Mouse (Mus musculus) adrenal gland, postnatal 14 days (tissue): Measurements from ENCODE around the gene Duox1. TPM values are rescaled to one million over a fixed set of nuclear protein-coding genes. Genes with fewer than 3 reads are reported as not detected.
"Not testable (repeated sequence)": the region's sequence is repeated elsewhere in the genome, so short reads cannot be mapped to it uniquely, and the experiment has no call there.

Source experiments
- DNase-seq: peaks from one replicate; pipeline ENCODE4 v3.0.0; 2021; ENCODE audit warnings: mixed read lengths
- total RNA-seq: library from RNA; stranded (reverse); gene quantifications from 2 replicates; pipeline ENCODE4 v1.2.3, GENCODE M21; 2021

The Duox1 gene
- total RNA-seq, 1 experiment from 2014 or later: not detected

DNA sequence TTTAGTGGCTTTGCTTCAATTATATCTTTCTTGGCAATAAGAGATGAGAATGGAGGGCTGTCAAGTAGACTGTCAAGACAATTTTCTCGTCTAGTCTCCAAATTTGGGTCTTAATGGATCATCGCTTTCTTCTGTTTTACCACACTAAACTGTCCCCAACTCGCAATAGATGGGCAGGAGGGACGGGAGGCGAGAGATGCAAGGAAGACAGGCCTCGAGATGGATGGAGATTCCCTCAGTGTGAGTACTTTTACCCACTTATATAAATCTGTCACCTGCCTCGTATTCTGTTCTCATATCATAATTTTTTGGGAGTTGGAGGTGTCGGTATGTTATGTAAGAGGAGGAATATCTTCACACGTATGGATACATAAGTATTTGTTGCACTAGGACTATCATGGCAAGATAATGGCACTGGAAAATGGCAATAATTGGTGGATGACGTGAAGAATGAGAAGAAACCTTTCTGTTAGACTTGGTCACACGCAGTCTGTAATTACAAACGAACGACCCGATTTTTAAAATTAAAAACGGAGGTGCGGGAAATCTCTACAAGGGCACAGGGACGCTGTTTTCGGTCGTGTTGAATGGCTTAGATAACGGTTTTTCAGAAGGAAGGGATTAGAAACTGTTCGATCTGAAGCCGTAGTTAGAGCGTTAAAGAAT is 59.3 kb downstream of the Duox1 start:
- DNase-seq: no peak

DNA sequence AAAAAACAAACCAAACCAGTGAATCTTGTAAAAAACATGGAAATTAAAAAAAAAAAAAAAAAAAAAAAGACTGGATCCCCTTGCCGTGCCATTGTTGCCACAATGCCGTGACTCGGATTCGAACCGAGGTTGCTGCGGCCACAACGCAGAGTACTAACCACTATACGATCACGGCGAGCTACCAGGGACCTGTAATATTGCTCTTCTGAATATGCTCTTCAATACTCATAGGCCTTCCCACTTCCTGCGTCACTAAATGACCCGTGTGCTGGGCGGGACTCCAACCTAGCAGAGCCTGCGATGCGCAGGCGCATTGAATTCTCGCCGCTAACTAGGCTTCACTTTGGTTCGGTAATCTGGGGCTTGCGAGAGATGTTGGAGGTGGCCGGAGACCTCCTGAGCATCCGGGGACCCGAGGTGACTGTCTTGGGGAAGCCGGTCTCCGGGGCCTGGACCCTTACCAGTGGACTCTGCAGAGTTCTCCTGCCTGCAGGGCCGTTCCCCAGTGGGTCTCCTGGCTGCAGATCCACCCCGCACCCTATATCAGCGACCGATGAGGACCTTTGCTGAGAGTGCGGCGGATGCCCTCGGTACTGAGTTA is 60.0 kb downstream of the Duox1 start:
- peak; percentile 95 for DNase-seq

DNA sequence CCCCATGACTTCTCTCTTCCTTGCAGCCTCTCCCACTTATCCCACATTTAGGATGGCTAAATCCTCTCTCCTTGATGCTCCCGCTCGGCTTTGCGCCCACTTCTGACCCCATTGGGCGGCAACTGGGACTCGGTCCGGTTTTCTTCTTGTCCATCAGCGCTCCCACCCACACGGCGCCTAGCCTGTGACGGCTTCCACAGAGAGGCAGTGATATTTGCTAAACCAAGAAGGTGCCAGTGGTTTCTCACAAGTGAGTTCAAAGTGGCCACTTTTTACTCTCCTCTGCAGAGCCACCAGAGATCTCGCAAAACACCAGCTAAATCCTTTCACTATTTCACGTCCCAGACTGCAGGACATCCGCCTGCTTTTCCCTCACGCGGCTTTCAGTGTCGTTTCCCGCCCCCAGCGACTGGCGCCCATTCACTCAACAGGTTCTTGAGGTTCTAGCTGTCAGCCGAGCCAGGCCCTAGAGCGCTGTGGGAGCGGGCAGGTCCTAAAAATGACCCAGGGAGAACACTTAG is 60.6 kb downstream of the Duox1 start:
- peak; percentile 63 for DNase-seq

DNA sequence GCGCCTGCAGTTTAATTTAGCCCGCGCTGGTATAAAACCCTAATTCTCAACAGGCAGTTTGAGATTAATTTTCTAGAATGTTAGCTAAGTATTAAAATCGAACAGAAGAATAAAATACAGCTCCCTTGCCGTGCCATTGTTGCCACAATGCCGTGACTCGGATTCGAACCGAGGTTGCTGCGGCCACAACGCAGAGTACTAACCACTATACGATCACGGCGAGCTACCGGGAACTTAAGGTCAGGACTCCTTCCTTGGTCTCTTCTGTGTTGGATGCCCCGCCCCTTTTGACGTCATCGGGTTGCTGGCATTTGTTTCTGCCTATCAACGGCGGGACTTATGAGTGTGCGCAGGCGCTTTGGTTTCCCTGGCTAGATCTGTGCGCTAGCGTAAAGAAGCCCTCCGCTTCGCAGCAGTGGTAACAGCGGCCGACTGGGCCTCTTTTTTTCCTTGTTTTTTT is 61.8 kb downstream of the Duox1 start:
- peak; percentile 98 for DNase-seq

DNA sequence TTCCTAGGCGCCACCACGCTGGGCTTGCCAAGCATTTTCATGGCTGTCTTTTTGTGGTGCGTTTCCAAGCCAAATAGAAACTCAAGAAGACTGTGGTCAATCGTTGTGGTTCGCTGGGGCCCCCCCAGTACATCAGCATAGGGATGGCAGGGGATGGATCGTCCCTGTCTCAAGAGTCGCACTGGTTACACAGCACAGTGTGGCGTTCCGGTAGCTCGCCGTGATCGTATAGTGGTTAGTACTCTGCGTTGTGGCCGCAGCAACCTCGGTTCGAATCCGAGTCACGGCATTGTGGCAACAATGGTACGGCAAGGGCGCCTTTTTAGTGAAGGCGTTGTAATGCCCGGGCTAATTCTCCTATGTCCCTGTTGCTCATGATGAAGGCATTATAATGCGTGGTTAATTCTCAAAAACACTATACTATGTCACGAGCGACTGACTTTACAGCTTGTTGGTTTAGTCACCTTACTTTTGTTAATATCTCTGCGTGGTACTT is 62.3 kb downstream of the Duox1 start:
- peak; percentile 79 for DNase-seq

DNA sequence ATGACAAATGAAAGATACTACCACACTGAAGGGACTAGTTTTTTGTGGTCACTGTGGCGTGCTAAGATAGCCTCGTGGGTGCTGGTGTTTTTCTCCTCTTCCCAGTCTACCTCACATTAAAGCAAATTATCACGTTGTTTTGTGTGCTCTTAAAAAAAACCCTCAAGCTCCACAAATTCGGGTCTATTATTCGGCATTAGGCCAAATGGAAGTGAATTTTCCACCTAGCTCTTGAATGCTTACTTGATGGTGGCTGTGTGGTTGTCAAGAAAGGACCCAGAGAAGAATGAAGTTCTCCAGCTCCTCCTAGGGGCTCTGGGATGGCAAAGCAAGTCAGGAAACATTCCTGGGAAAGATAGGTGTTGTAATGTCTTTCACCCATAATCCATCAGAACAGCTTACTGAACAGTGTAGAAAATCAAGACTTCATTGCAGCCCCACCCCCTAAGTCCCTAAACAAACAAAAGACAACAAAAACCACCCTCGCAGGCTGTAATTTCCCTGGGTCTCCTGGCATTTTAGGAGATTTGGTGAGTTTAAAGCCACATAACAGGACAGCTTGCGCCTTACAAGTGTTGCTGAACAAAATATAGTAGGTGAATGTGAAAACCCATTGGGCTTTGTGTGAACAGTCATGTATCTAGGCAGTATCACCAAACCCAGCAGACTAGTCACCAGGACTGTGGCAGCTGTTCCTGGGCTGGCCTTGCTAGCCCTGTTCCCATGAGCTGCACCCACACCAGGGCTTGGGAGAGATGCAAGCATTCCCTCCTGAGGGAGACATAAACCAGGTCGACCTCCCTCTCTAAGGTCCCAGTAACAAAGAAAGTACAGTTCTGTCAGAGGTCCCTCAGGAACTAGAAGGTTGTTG is 63.2 kb downstream of the Duox1 start:
- DNase-seq: peak; percentile 54

DNA sequence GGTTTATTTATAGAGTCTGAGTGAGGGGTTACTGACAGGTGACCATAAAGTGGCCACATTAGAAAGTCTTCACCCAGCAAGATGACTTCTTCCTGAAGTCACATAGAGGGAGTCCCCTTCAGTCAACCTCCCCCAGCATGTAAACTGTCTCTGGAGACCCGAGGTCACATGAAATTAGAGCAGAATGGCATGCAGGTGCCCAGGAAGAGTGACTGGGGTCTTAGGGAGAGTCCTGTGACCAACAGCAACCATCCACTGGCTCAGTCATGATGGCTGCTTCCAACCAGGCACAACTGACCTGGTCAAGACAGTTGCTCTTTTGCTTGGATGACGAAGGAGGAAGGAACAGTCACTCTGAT is 63.8 kb downstream of the Duox1 start:
- DNase-seq: no peak

DNA sequence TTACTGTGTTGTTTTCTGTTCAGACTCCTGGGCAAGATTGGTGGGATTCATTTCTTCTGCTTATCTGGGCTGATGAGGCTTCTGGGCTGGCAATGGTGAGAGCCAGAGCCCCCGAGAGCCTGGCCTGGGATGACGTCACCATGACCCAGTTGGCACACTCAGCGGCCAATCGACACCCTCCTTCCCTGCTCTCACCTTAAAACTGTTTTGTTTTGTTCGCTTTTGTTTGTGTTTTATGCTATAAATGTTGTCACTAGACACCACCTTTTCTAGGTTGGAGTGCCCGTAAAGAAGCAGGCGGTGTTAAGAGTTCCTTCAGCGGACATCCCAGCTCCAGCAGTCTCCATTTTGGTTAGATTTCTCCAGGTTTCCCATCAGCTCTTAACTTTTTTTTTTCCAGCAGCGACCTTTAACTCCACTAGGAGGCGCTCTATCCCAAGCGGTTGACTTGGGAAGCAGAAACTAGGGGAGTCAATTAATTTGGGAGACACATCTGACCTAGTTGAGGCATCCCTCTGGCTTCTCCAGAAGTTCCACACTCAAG is 65.4 kb downstream of the Duox1 start:
- DNase-seq: peak; percentile 76

DNA sequence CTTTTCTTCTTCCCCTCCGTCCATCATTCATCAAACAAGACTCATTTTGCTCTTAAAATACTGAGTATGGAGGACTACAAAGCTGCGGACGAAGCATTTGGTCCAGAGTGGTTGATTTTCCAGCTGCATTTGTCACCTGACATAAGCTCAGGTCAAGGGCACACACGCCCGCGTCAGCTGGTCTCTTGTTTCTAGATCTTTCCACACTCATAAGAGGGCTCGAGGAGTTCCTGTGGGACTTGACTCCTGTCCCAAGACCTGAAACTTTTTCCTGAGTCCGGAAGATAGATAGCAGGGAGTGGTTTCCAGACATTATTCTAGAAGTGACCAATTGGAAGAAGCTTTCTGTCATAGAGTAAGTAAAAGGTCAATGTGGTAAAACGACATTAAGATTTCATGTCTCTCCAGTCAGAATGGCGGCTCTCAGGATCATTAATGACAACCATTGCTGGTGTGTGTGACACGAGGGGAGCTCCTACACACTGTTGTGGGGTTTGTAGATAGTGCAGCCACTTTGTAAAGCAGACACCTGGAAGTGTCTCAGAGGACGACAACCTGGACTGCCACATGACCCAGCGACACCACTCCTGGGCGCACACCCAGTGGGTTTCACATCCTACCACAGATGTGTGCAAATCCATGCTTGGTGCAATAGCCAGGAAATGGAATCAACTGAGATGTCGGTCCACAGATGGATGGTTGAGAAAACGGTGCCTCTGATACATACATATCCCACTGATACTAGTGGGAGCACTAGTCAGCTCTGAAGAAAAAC is 66.0 kb downstream of the Duox1 start:
- DNase-seq: no peak

DNA sequence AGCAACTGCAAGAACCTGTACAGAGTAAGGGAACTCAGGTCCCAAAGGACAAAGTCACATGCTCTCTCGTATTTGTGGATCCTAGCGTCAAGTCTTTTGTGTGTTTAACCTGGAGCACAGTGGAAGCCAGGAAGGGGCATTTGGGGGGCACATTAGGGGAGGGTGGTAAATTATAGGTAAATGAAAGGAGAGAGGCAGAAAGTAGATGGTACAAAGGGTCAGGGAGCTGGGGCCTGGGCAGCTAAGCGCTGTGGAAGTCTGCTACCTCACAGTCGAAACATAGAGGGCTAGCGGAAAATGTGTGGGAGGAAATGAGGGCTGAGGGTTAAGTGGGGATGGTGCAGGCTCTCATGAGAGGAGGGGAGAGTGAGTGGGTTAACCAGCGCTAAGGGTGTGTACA is 66.6 kb downstream of the Duox1 start:
- no peak for DNase-seq

DNA sequence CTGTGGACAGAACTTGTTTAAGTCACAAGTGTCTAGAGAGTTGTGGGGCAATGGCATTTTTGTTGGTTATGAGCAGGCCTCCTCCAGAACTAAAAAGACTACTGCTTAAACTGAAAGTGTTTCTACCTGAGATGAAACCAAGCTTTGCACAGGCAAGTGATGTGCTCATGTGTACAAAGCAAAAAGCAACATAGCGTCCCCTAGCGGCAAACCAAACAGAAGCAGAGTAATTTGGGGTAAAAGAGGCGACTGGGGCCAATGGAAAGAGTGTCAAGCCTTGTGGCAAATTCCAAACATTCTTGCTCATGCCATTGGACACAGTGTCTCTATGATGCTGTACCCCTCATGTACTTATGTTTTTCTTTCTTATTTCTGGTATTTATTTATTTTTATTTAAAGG is 69.6 kb downstream of the Duox1 start:
- no peak for DNase-seq

DNA sequence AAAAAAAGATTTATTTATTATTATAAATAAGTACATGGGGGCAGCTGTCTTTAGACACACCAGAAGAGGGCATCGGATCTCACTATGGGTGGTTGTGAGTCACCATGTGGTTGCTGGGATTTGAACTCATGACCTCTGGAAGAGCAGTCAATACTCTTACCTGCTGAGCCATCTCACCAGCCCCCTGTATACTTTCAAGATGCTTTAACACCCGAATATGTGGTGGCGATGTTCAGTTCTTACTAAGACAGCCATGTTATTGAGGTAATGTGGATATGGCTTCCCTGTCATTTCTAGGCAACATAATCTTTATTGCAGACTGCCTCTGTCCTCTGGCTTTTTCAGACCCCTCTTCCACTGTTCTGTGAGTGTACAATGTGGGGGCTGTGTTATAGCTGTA is 71.7 kb downstream of the Duox1 start:
- not testable (repeated sequence) for DNase-seq

DNA sequence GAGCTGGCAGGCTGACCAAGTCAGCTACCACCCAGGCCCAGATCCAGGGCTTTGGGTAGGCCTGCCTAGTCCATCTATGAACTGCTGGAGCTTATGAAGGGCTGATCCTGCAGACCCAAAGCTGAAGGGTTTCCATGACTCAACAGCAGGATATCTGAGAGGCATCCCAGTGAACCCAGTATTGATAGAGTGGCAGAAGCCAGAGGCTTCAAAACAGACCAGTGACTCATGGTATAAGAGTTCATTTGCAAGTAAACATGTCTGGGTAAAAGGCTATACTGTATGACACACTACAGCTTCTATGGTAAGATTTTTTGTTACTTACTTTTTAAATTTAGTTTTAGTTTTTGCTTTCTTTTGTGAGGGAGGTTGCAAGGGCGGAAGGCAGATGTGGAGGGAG is 80.7 kb downstream of the Duox1 start:
- no peak for DNase-seq

Other genes starting within 250 kb of the Duox1 start
- gene Spg11, start 197.3 kb upstream of the Duox1 start, total RNA-seq: 15.3 and 16.9 TPM in 2 replicates
- gene B2m, start 168.0 kb upstream of the Duox1 start, total RNA-seq: 400 and 401 TPM in 2 replicates
- gene Trim69, start 155.0 kb upstream of the Duox1 start, total RNA-seq: not detected in 2 replicates
- 0.26 TPM in 1 of 2 replicates, not detected in the other for gene Patl2, start 129.5 kb upstream of the Duox1 start, total RNA-seq
- not detected in 2 replicates for gene Terb2, start 129.4 kb upstream of the Duox1 start, total RNA-seq
- gene Sord, start 80.9 kb upstream of the Duox1 start, total RNA-seq: 61.6 and 101 TPM in 2 replicates
- 0.07 and 0.11 TPM in 2 replicates for gene Duox2, start 17.2 kb upstream of the Duox1 start, total RNA-seq
- gene Duoxa2, start 16.8 kb upstream of the Duox1 start, total RNA-seq: not detected in 2 replicates
- 0.41 TPM in 1 of 2 replicates, not detected in the other for gene Duoxa1, start 1.9 kb upstream of the Duox1 start, total RNA-seq
- gene Shf, start 53.5 kb downstream of the Duox1 start, total RNA-seq: 11.7 and 14.6 TPM in 2 replicates
- 11.1 and 18.9 TPM in 2 replicates for gene Slc28a2, start 110.8 kb downstream of the Duox1 start, total RNA-seq
- 0.30 and 1.3 TPM in 2 replicates for gene Gm14085, start 169.3 kb downstream of the Duox1 start, total RNA-seq